Mouse (Mus musculus) bone marrow macrophage, adult 2 months (primary cell): Measurements from ENCODE around the gene M6pr.

Source experiments
- CTCF ChIP-seq: IDR thresholded peaks from 2 replicates; pipeline ENCODE4 v1.5.1; 2012; ENCODE audit warnings: low read depth, mild to moderate bottlenecking, low read length, moderate library complexity
- POLR2A ChIP-seq: IDR thresholded peaks from 2 replicates; pipeline ENCODE4 v1.6.1; 2012; ENCODE audit warnings: mild to moderate bottlenecking, low read depth, low read length, borderline replicate concordance

GRCm38 (mm10) chr6:122293796-122294195 is 14.7 kb upstream of the M6pr start:
- TF ChIP-seq CTCF (no peak), POLR2A (no peak)
